8 mouse cellular contexts compared by ENCODE assay signal in genomic region chr10:26828412-26829137, GRCm38 (mm10).
DNase-seq lines count a peak whose midpoint lies in the region; ATAC-seq lines count a peak whose summit lies in the region.

No protein-coding gene starts in this region.

- no peaks in the 10 kb centered on the region for H3K9me3 ChIP-seq in liver, embryonic 11.5 days (ENCODE audit: control insufficient read depth, low read length)
- no peaks in the 10 kb centered on the region for H3K9me3 ChIP-seq in neural tube, embryonic 14.5 days (ENCODE audit: control insufficient read depth, low read length)

- H3K27ac ChIP-seq in liver, embryonic 11.5 days (ENCODE audit: low read depth, low read length) = no peak overlapping the region
- peak overlapping the region; percentile 57 for H3K27ac ChIP-seq in neural tube, embryonic 14.5 days (ENCODE audit: low read depth, low read length)

- no peaks in the 10 kb centered on the region for H3K27me3 ChIP-seq in liver, embryonic 11.5 days (replicated peaks; ENCODE audit: control insufficient read depth, insufficient read depth, low read length)
- H3K27me3 ChIP-seq in neural tube, embryonic 14.5 days (ENCODE audit: control insufficient read depth, insufficient read depth, low read length) = no peaks in the 10 kb centered on the region

- DNase-seq in 3134 (ENCODE audit: extremely low read depth, insufficient read length, low spot score) = peak; percentile 42
- peak; percentile 68 for DNase-seq in Muller cell, postnatal 12 days (ENCODE audit: inconsistent ontology term)
- DNase-seq in heart, postnatal 10 days = peak; percentile 60 to 62
- no peak for DNase-seq in liver, embryonic 11.5 days (ENCODE audit: low spot score)
- DNase-seq in natural killer cell, adult 2 months (ENCODE audit: low spot score in 2 of 2) = no peak
- no peak for DNase-seq in left cerebral cortex, postnatal 25 days (ENCODE audit: low spot score in 2 of 2)
- DNase-seq in left cerebral cortex, adult 11 months (ENCODE audit: low spot score) = no peak

- ATAC-seq in liver, embryonic 11.5 days (replicated peaks; ENCODE audit: low FRiP score) = peak; percentile 75
- ATAC-seq in neural tube, embryonic 14.5 days (ENCODE audit: low read depth) = no peak

- WGBS in liver, embryonic 11.5 days = 64% methylated on average over 9 of the region's 9 CpGs
- 70% methylated on average over 9 of the region's 9 CpGs for WGBS in neural tube, embryonic 14.5 days

- no peak overlapping the region for H3K9ac ChIP-seq in liver, embryonic 11.5 days (ENCODE audit: low read depth, low read length)
- H3K9ac ChIP-seq in neural tube, embryonic 14.5 days (replicated peaks; ENCODE audit: low read depth, low read length) = no peak overlapping the region

- no peaks in the 10 kb centered on the region for H3K36me3 ChIP-seq in liver, embryonic 11.5 days (ENCODE audit: control insufficient read depth, insufficient read depth, low read length)
- H3K36me3 ChIP-seq in neural tube, embryonic 14.5 days (ENCODE audit: control insufficient read depth, insufficient read depth, low read length) = no peaks in the 10 kb centered on the region

- no peak overlapping the region for H3K4me2 ChIP-seq in liver, embryonic 11.5 days
- H3K4me2 ChIP-seq in neural tube, embryonic 14.5 days (ENCODE audit: low read depth, low read length) = no peak overlapping the region

- no peaks in the 10 kb centered on the region; the same call in 1 of the 2 replicates for H3K4me1 ChIP-seq in liver, embryonic 11.5 days (replicated peaks; ENCODE audit: control insufficient read depth, insufficient read depth, low read length)
- peaks cover 12% of the 10 kb centered on the region; the same call in 1 of the 2 replicates for H3K4me1 ChIP-seq in neural tube, embryonic 14.5 days (ENCODE audit: control insufficient read depth, insufficient read depth, low read length)

- H3K4me3 ChIP-seq in liver, embryonic 11.5 days (ENCODE audit: low read depth, low read length) = no peak overlapping the region
- no peak overlapping the region for H3K4me3 ChIP-seq in neural tube, embryonic 14.5 days (ENCODE audit: low read depth, low read length)

- intact Hi-C loops in heart, postnatal 10 days (cut with DNase I) = loop anchor here (5.0 kb wide), 1 partner anchor 56 kb away; no protein-coding TSS in a partner anchor
- intact Hi-C loops in left cerebral cortex, postnatal 25 days (cut with DNase I) = no loop called here

Comparison
In these comparisons a context has a peak if more than half of its experiments do, and no peak if none do; other contexts are left out.
1. DNase-seq: peak in 3134 (single experiment), Muller cell, postnatal 12 days (single experiment) and heart, postnatal 10 days (2 of 2); none in liver, embryonic 11.5 days (single experiment), natural killer cell, adult 2 months (0 of 2), left cerebral cortex, postnatal 25 days (0 of 2) and left cerebral cortex, adult 11 months (single experiment).